Mouse (Mus musculus) heart, embryonic 16.5 days (tissue): Measurements from ENCODE around the gene Pla2g16. TPM values are rescaled to one million over a fixed set of nuclear protein-coding genes. Genes with fewer than 3 reads are reported as not detected.

Experiments used
- ATAC-seq: fragments of 200-750 bp; cut with Nextera tagmentation; replicated peaks from 2 replicates; pipeline ENCODE4 v1.8.0; 2017; ENCODE audit warnings: moderate number of reproducible peaks; ENCODE audit not compliant: insufficient read depth, low FRiP score; ENCODE audit errors: extremely low read depth
- H3K27ac ChIP-seq: fragments of 300-500 bp; sonication (generic); 2 replicates; pipeline ENCODE4 v1.5.1; 2014; ENCODE audit warnings: mild to moderate bottlenecking, low read length, control low read depth, moderate library complexity
- H3K27me3 ChIP-seq: fragments of 300-500 bp; sonication (generic); 2 replicates; pipeline ENCODE4 v1.6.1; 2014; ENCODE audit warnings: low read length, mixed read lengths; ENCODE audit not compliant: control insufficient read depth, insufficient read depth
- H3K36me3 ChIP-seq: fragments of 300-500 bp; sonication (generic); 2 replicates; pipeline ENCODE4 v1.6.1; 2014; ENCODE audit not compliant: control insufficient read depth, insufficient read depth
- H3K4me1 ChIP-seq: fragments of 300-500 bp; sonication (generic); 2 replicates; pipeline ENCODE4 v1.6.1; 2014; ENCODE audit warnings: low read length, mixed read lengths; ENCODE audit not compliant: control insufficient read depth, insufficient read depth
- H3K4me2 ChIP-seq: fragments of 300-500 bp; sonication (generic); 2 replicates; pipeline ENCODE4 v1.6.1; 2014; ENCODE audit warnings: low read depth, mild to moderate bottlenecking, control low read depth, low read length
- H3K4me3 ChIP-seq: fragments of 300-500 bp; sonication (generic); 2 replicates; pipeline ENCODE4 v1.5.1; 2014; ENCODE audit warnings: mild to moderate bottlenecking, control low read depth, low read length
- H3K9ac ChIP-seq: fragments of 300-500 bp; sonication (generic); 2 replicates; pipeline ENCODE4 v1.6.1; 2014; ENCODE audit warnings: low read length, control low read depth
- H3K9me3 ChIP-seq: fragments of 300-500 bp; sonication (generic); replicated peaks from 2 replicates; pipeline ENCODE4 v1.6.1; 2016; ENCODE audit warnings: low read length; ENCODE audit not compliant: control insufficient read depth
- WGBS: fragments of 180-500 bp; shearing (Covaris S2); extraction: QIAGEN DNeasy Blood & Tissue Kit; methylation state at CpG from one replicate; pipeline ENCODE4 v1.1.7; 2014; 5-methylcytosine and 5-hydroxymethylcytosine counted together
- polyA plus RNA-seq: library from polyadenylated mRNA; unstranded; fragments of >200 nt; fragmentation: Nextera tagmentation; extraction: Ambion mirVana; gene quantifications from 2 replicates; pipeline ENCODE4 v1.2.1, GENCODE M21; 2015

The Pla2g16 gene
- polyA plus RNA-seq, 1 experiment from 2014 or later: 51.4 TPM

GRCm38 (mm10) chr19:7531906-7532305, 25.4 kb upstream of the Pla2g16 start:
- peaks cover 33% of the 10 kb centered on the region for H3K36me3 ChIP-seq
- 93% methylated on average over 5 of the region's 5 CpGs for WGBS
- H3K4me1 ChIP-seq: no peaks in the 10 kb centered on the region
- no peaks in the 10 kb centered on the region for H3K9me3 ChIP-seq
- no peak for ATAC-seq
- H3K4me2 ChIP-seq: no peak overlapping the region
- no peak overlapping the region for H3K4me3 ChIP-seq
- no peak overlapping the region for H3K27ac ChIP-seq
- no peak overlapping the region for H3K9ac ChIP-seq
- H3K27me3 ChIP-seq: no peaks in the 10 kb centered on the region

GRCm38 (mm10) chr19:7533891-7534290, 23.4 kb upstream of the Pla2g16 start:
- WGBS: 83% methylated on average over 5 of the region's 5 CpGs

GRCm38 (mm10) chr19:7548924-7549323, 8.3 kb upstream of the Pla2g16 start:
- WGBS: 88% methylated on average over 3 of the region's 3 CpGs
- no peak for ATAC-seq

More at GRCm38 (mm10) chr19:7533891-7534290, 23.4 kb upstream of the Pla2g16 start:
- H3K4me2 ChIP-seq: no peak overlapping the region
- ATAC-seq: no peak
- H3K36me3 ChIP-seq: peaks cover 33% of the 10 kb centered on the region
- no peak overlapping the region for H3K4me3 ChIP-seq
- no peak overlapping the region for H3K27ac ChIP-seq
- H3K4me1 ChIP-seq: no peaks in the 10 kb centered on the region
- H3K9me3 ChIP-seq: no peaks in the 10 kb centered on the region
- no peaks in the 10 kb centered on the region for H3K27me3 ChIP-seq
- H3K9ac ChIP-seq: no peak overlapping the region

GRCm38 (mm10) chr19:7551550-7552300, 5.5 kb upstream of the Pla2g16 start:
- Histone ChIP-seq H3K27me3 (no peaks in the 10 kb centered on the region), H3K4me3 (no peak overlapping the region), H3K9ac (no peak overlapping the region), H3K4me1 (peaks cover 14% of the 10 kb centered on the region), H3K36me3 (no peaks in the 10 kb centered on the region), H3K27ac (peak overlapping the region; percentile 30), H3K4me2 (no peak overlapping the region), H3K9me3 (no peaks in the 10 kb centered on the region)
- 37% methylated on average over 4 of the region's 4 CpGs for WGBS
- ATAC-seq: peak; percentile 68; the same call in 1 of the 2 replicates

More at GRCm38 (mm10) chr19:7548924-7549323, 8.3 kb upstream of the Pla2g16 start:
- Histone ChIP-seq H3K9me3 (no peaks in the 10 kb centered on the region), H3K4me3 (no peak overlapping the region), H3K27me3 (no peaks in the 10 kb centered on the region), H3K9ac (no peak overlapping the region), H3K4me2 (no peak overlapping the region), H3K27ac (no peak overlapping the region), H3K4me1 (peaks cover 14% of the 10 kb centered on the region), H3K36me3 (no peaks in the 10 kb centered on the region)

- 23% methylated on average over 2 of the region's 2 CpGs for WGBS
Measured at GRCm38 (mm10) chr19:7552301-7552673, 5.0 kb upstream of the Pla2g16 start.

GRCm38 (mm10) chr19:7553441-7553840, 3.8 kb upstream of the Pla2g16 start:
- H3K4me3 ChIP-seq: no peak overlapping the region
- H3K36me3 ChIP-seq: no peaks in the 10 kb centered on the region
- ATAC-seq: no peak

More at GRCm38 (mm10) chr19:7552301-7552673, 5.0 kb upstream of the Pla2g16 start:
- H3K9ac ChIP-seq: no peak overlapping the region
- no peaks in the 10 kb centered on the region for H3K36me3 ChIP-seq
- H3K4me2 ChIP-seq: no peak overlapping the region
- no peaks in the 10 kb centered on the region for H3K27me3 ChIP-seq
- H3K9me3 ChIP-seq: no peaks in the 10 kb centered on the region
- peak; percentile 15; the same call in 1 of the 2 replicates for ATAC-seq
- no peak overlapping the region for H3K4me3 ChIP-seq
- H3K27ac ChIP-seq: peak overlapping the region; percentile 30
- peaks cover 14% of the 10 kb centered on the region for H3K4me1 ChIP-seq

GRCm38 (mm10) chr19:7554881-7555280, 2.4 kb upstream of the Pla2g16 start:
- H3K4me1 ChIP-seq: peaks cover 17% of the 10 kb centered on the region
- no peak overlapping the region for H3K9ac ChIP-seq
- no peaks in the 10 kb centered on the region for H3K9me3 ChIP-seq
- H3K4me3 ChIP-seq: no peak overlapping the region
- no peak overlapping the region for H3K27ac ChIP-seq
- no peak overlapping the region for H3K4me2 ChIP-seq
- no peaks in the 10 kb centered on the region for H3K27me3 ChIP-seq
- H3K36me3 ChIP-seq: no peaks in the 10 kb centered on the region
- WGBS: 73% methylated on average over 4 of the region's 4 CpGs
- no peak for ATAC-seq

More at GRCm38 (mm10) chr19:7553441-7553840, 3.8 kb upstream of the Pla2g16 start:
- peaks cover 14% of the 10 kb centered on the region for H3K4me1 ChIP-seq
- no peak overlapping the region for H3K9ac ChIP-seq
- no peaks in the 10 kb centered on the region for H3K9me3 ChIP-seq
- H3K27ac ChIP-seq: no peak overlapping the region
- H3K4me2 ChIP-seq: no peak overlapping the region
- H3K27me3 ChIP-seq: no peaks in the 10 kb centered on the region

GRCm38 (mm10) chr19:7556641-7557040, 618 bp upstream of the Pla2g16 start:
- Histone ChIP-seq H3K9me3 (no peaks in the 10 kb centered on the region), H3K27ac (no peak overlapping the region), H3K4me2 (no peak overlapping the region), H3K4me3 (no peak overlapping the region), H3K9ac (no peak overlapping the region), H3K36me3 (no peaks in the 10 kb centered on the region), H3K27me3 (no peaks in the 10 kb centered on the region), H3K4me1 (peaks cover 15% of the 10 kb centered on the region)
- ATAC-seq: no peak
- WGBS: 89% methylated on average over 1 of the region's 1 CpGs

- no peak; the same call in 1 of the 2 replicates for ATAC-seq
- Histone ChIP-seq H3K9ac (peak overlapping the region; percentile 73), H3K9me3 (no peaks in the 10 kb centered on the region), H3K4me1 (peaks cover 5% of the 10 kb centered on the region; the same call in 1 of the 2 replicates), H3K27ac (peak overlapping the region; percentile 81), H3K27me3 (no peaks in the 10 kb centered on the region), H3K36me3 (no peaks in the 10 kb centered on the region), H3K4me3 (peak overlapping the region; percentile 67), H3K4me2 (peak overlapping the region; percentile 67)
- WGBS: 4% methylated on average over 4 of the region's 4 CpGs
Measured at GRCm38 (mm10) chr19:7557844-7558243, 585 bp downstream of the Pla2g16 start.
